Mouse (Mus musculus): ENCODE measurements around the gene Elf4.

The Elf4 gene

DNA sequence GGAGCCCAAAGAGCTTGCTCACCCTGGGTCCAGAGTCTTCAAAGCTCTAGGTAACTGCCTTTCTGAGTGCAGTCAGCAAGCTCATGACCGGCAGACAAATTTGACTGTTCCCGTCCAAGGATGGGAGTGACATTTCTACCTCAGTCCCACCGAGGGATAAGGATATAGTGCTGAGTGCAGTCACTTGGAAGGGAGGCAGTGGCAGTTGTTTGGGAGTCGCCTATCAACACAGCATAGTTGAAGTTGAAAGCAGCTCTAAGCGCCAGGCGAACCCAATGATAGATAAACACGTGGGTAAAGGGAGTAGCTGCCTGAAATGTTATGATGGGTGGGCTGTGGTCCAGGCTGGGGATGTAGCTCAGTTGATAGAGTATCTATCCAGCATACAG, 52.5 kb downstream of the Elf4 start:
- in situ Hi-C loops (cut with MboI; ENCODE audit: low pct_unique_long_range_greater_than_20kb in 1 of 2, low sequenced_read_pairs in 2 of 2, unreplicated experiment in 1 of 2), result loop anchor here in 1 of 2 experiments (10.0 to 25.0 kb wide), 3 partner anchors 64 to 398 kb away; partner anchors contain the start of gene Xpnpep2

DNA sequence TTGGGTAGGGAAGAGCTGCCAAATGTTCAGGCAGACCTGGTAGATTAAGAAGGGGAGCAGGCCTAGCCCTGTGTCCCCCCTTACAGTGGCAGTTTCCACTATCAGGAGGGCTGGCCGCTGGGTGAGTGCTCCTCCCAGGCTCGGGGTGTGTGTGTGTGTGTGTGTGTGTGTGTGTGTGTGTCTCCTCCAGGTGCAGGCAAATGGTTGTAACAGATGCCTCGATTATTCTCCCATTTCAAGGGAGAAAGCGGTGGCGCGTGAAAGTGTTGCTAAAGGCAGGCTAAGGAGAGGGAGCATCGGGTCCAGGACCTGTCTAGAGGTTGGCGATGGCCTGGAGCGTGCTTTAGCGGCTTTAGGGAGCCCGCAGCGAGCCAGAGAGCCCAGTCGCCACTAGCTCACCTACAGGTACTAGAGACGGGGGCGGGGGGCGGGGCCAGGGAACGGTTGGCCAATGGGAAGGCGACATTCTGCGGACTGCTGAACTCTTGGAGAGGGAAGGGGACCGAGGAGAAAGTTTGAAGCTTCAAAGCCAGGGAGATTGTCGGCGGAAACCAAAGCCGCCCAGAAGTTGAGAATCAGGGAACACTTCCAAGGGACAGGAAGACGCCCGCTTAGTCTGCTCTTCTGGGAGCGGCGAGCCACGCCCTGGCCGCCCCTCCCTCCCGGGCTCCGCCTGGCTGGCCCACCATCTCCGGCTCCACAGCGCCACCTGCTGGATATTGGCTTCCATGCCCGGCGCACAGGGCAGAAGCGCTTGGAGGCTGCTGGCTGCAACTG, 53.1 kb downstream of the Elf4 start:
- in situ Hi-C loops (cut with MboI; ENCODE audit: low pct_unique_long_range_greater_than_20kb in 1 of 2, low sequenced_read_pairs in 2 of 2, unreplicated experiment in 1 of 2), result loop anchor here (10.0 to 25.0 kb wide), 4 partner anchors 65 to 415 kb away; partner anchors contain the start of gene Xpnpep2 (in 1 of the 2)

DNA sequence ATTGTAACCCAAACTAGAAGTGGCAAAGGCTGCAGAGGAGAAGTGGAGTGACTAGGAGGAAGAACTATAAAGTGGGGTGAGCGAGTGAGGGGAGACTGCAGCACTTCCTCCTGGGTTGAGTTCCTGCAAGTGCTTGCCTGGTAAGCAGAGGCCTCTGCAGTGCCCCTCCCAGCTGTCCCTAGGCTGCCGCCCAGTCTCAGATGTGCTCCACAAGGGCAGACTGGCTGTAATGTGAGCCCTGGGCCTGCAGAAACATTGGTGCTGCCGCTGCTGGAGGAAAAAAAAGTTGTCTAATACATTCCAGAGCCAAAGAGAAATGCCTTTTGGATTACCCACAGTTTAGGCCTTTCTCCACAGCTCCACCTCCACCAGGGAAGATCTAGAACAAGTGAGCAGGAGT, 57.8 kb downstream of the Elf4 start:
- in situ Hi-C loops (cut with MboI; ENCODE audit: low pct_unique_long_range_greater_than_20kb in 1 of 2, low sequenced_read_pairs in 2 of 2, unreplicated experiment in 1 of 2), result loop anchor here (10.0 to 25.0 kb wide), 3 partner anchors 293 to 410 kb away; partner anchors contain the start of gene Xpnpep2 (in 1 of the 2)

DNA sequence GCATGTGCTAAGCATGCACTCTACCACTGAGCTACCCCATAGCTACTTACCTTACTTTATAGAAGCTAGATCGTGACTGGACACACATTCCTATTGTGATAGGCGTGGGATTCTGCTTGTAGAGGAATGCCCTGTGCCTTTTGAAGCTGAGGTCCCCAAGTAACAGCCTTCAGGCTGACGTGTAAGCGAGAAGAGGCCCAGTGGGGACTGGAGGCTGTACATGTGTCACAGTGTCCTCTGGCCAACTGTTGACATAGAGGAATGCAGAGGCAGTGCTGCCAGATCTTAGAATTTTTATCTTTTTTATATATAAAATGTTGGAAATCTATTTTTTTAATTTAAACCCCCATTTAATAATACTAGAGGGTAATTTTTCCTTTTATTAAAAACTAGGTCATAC, 62.9 kb downstream of the Elf4 start:
- in situ Hi-C loops (cut with MboI; ENCODE audit: low pct_unique_long_range_greater_than_20kb in 1 of 2, low sequenced_read_pairs in 2 of 2, unreplicated experiment in 1 of 2), result loop anchor here (10.0 to 25.0 kb wide), 3 partner anchors 288 to 405 kb away; partner anchors contain the start of gene Xpnpep2 (in 1 of the 2)

DNA sequence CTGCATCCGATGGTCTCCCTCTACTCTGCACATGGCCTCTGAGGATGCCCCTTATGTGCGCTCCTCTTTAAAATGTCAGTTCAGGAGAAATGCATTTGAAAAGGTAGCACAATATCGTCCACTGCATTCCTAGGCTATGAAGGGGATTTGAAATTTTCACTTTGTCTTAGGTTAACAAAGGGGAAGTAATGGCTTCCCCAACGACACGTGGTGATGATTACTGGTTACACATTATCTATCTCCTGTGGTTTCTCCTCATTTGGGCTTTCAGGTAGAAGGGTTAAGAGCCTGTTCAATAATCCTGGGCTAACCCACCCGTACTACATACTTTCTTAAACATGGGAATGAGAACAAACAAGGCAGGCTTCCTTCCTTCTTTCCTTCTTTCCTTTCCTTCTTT, 73.6 kb downstream of the Elf4 start:
- in situ Hi-C loops (cut with MboI; ENCODE audit: low pct_unique_long_range_greater_than_20kb in 1 of 2, low sequenced_read_pairs in 2 of 2, unreplicated experiment in 1 of 2), result no loop called here

DNA sequence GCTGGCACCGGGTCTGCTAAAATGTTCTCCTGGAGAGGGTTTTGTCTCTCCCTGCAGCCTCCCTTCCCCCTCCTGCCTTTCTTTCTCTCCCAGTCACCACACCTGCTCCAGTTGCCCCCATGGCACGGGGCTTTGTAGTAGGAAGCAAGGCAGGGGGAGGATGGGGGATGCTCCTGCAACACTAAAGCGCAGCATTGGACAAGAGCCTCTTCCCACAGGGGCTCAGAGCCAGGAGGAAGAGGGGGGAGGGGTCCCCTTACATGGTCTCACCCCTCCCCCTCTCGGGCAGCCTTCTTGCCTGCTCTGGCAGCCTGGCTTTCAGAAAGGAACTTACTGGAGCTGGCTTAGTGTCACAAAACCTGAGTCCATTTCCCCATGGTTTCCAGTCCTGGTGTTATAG, 77.0 kb downstream of the Elf4 start:
- in situ Hi-C loops (cut with MboI; ENCODE audit: low pct_unique_long_range_greater_than_20kb in 1 of 2, low sequenced_read_pairs in 2 of 2, unreplicated experiment in 1 of 2), result no loop called here

DNA sequence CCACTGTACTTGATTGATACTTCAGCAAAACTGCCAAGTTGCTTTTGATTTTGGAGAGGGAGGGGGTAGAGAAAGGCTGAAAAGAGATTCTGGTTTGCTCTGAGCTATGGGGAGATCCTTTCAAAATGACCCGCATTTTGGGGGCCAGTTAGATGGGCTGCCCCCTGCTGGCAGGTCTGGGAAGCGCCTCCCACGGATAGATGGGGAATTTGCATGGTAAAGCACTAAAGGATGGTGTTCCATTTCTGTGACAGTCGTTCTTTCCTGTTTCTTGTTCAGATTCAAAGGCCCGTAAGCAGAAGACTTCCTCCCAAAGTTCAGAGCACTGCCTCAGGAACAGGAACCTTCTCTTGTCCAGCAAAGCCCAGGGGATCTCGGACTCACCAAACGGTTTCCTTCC, 79.3 kb downstream of the Elf4 start:
- in situ Hi-C loops (cut with MboI; ENCODE audit: low pct_unique_long_range_greater_than_20kb in 1 of 2, low sequenced_read_pairs in 2 of 2, unreplicated experiment in 1 of 2), result no loop called here

DNA sequence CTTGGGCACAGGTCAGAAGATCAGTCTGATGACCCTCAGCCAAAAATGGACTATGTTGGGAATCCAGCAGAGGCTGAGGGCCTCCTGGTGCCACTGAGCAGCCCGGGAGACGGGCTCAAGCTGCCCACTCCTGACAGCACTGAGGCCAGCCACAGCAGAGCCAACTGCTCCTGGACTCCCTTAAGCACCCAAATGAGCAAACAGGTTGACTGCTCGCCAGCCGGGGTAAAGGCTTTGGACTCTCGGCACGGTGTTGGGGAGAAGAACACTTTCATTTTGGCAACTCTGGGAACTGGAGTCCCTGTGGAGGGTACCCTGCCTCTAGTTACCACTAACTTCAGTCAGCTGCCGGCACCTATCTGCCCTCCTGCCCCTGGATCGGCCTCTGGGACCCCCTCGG, 95.1 kb downstream of the Elf4 start:
- in situ Hi-C loops (cut with MboI; ENCODE audit: low pct_unique_long_range_greater_than_20kb in 1 of 2, low sequenced_read_pairs in 2 of 2, unreplicated experiment in 1 of 2), result no loop called here

DNA sequence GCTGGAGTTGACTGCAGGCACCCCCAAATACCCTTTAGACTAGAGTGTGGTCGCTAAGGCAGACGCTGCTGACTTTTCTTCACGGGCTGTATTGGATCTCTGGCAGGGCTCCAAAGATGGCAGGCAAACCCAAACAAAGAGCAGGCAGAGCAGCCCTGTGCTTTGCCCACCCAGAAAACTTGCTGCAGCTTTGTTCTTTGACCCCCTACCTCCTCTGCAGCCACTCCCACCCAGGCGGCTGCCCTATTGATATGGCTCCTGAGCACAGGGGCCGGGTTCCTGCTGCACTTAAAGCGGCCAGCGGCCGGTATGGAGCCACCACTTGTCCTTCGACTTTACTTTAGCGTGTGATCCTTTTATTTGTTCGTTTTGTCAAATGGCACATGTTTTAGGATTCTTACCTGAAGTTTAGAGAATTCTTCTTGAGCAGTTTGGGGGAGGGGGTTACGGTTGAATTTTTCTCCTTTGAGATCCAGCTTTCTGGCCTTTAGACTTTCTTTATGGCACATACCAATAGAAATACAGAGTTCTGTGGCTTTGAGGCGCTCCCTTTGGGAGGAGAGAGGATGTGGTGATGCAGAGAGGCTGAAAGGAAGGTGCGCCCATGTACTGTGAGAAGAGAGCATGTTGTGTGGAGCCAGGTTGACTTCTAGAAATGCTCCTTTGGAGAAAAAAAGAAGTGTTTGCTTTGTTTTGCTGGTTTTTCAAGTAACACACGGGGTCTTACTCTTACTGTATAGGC, 96.9 kb downstream of the Elf4 start:
- in situ Hi-C loops (cut with MboI; ENCODE audit: low pct_unique_long_range_greater_than_20kb in 1 of 2, low sequenced_read_pairs in 2 of 2, unreplicated experiment in 1 of 2), result no loop called here

All from mouse embryonic stem cell (cell line).